Mouse (Mus musculus) midbrain, embryonic 15.5 days (tissue): Measurements from ENCODE around the gene Ica1l. TPM values are rescaled to one million over a fixed set of nuclear protein-coding genes. Genes with fewer than 3 reads are reported as not detected.
"Not testable (repeated sequence)": the region's sequence is repeated elsewhere in the genome, so short reads cannot be mapped to it uniquely, and the experiment has no call there.

Experiments used
- ATAC-seq: fragments of 200-750 bp; cut with Nextera tagmentation; replicated peaks from 2 replicates; pipeline ENCODE4 v1.8.0; 2017; ENCODE audit warnings: moderate TSS enrichment
- H3K27ac ChIP-seq: fragments of 300-500 bp; sonication (generic); 2 replicates; pipeline ENCODE4 v1.5.1; 2015; ENCODE audit warnings: mild to moderate bottlenecking, inconsistent platforms
- H3K27me3 ChIP-seq: fragments of 300-500 bp; sonication (generic); replicated peaks from 2 replicates; pipeline ENCODE4 v1.6.1; 2015; ENCODE audit warnings: inconsistent platforms
- H3K36me3 ChIP-seq: fragments of 300-500 bp; sonication (generic); replicated peaks from 2 replicates; pipeline ENCODE4 v1.6.1; 2015; ENCODE audit warnings: inconsistent platforms
- H3K4me1 ChIP-seq: fragments of 300-500 bp; sonication (generic); 2 replicates; pipeline ENCODE4 v1.6.1; 2015; ENCODE audit warnings: inconsistent platforms
- H3K4me2 ChIP-seq: fragments of 300-500 bp; sonication (generic); 2 replicates; pipeline ENCODE4 v1.6.1; 2015; ENCODE audit warnings: inconsistent platforms, mild to moderate bottlenecking, moderate library complexity
- H3K4me3 ChIP-seq: fragments of 300-500 bp; sonication (generic); 2 replicates; pipeline ENCODE4 v1.5.1; 2015; ENCODE audit warnings: mild to moderate bottlenecking, inconsistent platforms
- H3K9ac ChIP-seq: fragments of 300-500 bp; sonication (generic); 2 replicates; pipeline ENCODE4 v1.6.1; 2015; ENCODE audit warnings: mild to moderate bottlenecking, inconsistent platforms
- H3K9me3 ChIP-seq: fragments of 300-500 bp; sonication (generic); 2 replicates; pipeline ENCODE4 v1.6.1; 2016; ENCODE audit warnings: inconsistent platforms
- WGBS: fragments of 180-500 bp; shearing (Covaris S2); methylation state at CpG from one replicate; pipeline ENCODE4 v1.1.7; 2015; ENCODE audit warnings: mixed read lengths; 5-methylcytosine and 5-hydroxymethylcytosine counted together
- polyA plus RNA-seq: library from polyadenylated mRNA; unstranded; fragments of >200 nt; fragmentation: Nextera tagmentation; extraction: Ambion mirVana; gene quantifications from 2 replicates; pipeline ENCODE4 v1.2.1, GENCODE M21; 2015

Gene Ica1l
- polyA plus RNA-seq = 44.1 and 44.6 TPM in 2 replicates

- ATAC-seq = peak; percentile 94
- H3K27ac ChIP-seq = peak within 1 kb of the TSS; percentile 85
- under 1% methylated on average over 68 of the region's 99 CpGs for WGBS
- H3K9me3 ChIP-seq = no peaks in the 10 kb centered on the region
- H3K4me2 ChIP-seq = peak within 1 kb of the TSS; percentile 86
- H3K4me3 ChIP-seq = peak within 1 kb of the TSS; percentile 69
- no peaks in the 10 kb centered on the region for H3K36me3 ChIP-seq
- H3K4me1 ChIP-seq = peaks cover 2% of the 10 kb centered on the region; the same call in 1 of the 2 replicates
- H3K9ac ChIP-seq = peak within 1 kb of the TSS; percentile 65
- H3K27me3 ChIP-seq = peaks cover 5% of the 10 kb centered on the region; the same call in 1 of the 2 replicates
Measured at GRCm38 (mm10) chr1:60042796-60043469, at the start of gene Ica1l. Gene Ica1l, minus strand, starts transcription at chr1:60043184.

GRCm38 (mm10) chr1:60076411-60076810 lies 33.4 kb upstream of the Ica1l start:
- ATAC-seq = no peak
- H3K27ac ChIP-seq = no peak overlapping the region
- no peaks in the 10 kb centered on the region for H3K27me3 ChIP-seq
- H3K36me3 ChIP-seq = 0 out of 2 replicates have a peak, but pooled peaks cover 10% of the 10 kb centered on the region
- 90% methylated on average over 6 of the region's 6 CpGs for WGBS
- no peak overlapping the region for H3K9ac ChIP-seq
- no peaks in the 10 kb centered on the region for H3K9me3 ChIP-seq
- no peak overlapping the region for H3K4me3 ChIP-seq
- H3K4me2 ChIP-seq = no peak overlapping the region
- H3K4me1 ChIP-seq = no peaks in the 10 kb centered on the region

GRCm38 (mm10) chr1:60075590-60075989 lies 32.6 kb upstream of the Ica1l start:
- no peak overlapping the region for H3K4me2 ChIP-seq
- 87% methylated on average over 3 of the region's 3 CpGs for WGBS
- H3K27me3 ChIP-seq = no peaks in the 10 kb centered on the region
- no peak for ATAC-seq
- no peak overlapping the region for H3K4me3 ChIP-seq
- H3K9me3 ChIP-seq = no peaks in the 10 kb centered on the region
- no peaks in the 10 kb centered on the region for H3K4me1 ChIP-seq
- H3K9ac ChIP-seq = no peak overlapping the region
- 0 out of 2 replicates have a peak, but pooled peaks cover 8% of the 10 kb centered on the region for H3K36me3 ChIP-seq
- H3K27ac ChIP-seq = no peak overlapping the region

GRCm38 (mm10) chr1:60074935-60075334 lies 32.0 kb upstream of the Ica1l start:
- H3K4me3 ChIP-seq = no peak overlapping the region
- no peaks in the 10 kb centered on the region for H3K4me1 ChIP-seq
- no peak overlapping the region for H3K9ac ChIP-seq
- ATAC-seq = no peak
- no peaks in the 10 kb centered on the region for H3K9me3 ChIP-seq
- H3K27ac ChIP-seq = no peak overlapping the region
- 0 out of 2 replicates have a peak, but pooled peaks cover 8% of the 10 kb centered on the region for H3K36me3 ChIP-seq
- WGBS = 87% methylated on average over 2 of the region's 2 CpGs
- H3K4me2 ChIP-seq = no peak overlapping the region
- no peaks in the 10 kb centered on the region for H3K27me3 ChIP-seq

- H3K36me3 ChIP-seq, H3K9ac ChIP-seq, H3K9me3 ChIP-seq, H3K27ac ChIP-seq, H3K27me3 ChIP-seq, ATAC-seq, H3K4me3 ChIP-seq, H3K4me2 ChIP-seq, H3K4me1 ChIP-seq: not testable (repeated sequence)
Measured at GRCm38 (mm10) chr1:60070725-60071124, 27.7 kb upstream of the Ica1l start.

GRCm38 (mm10) chr1:60056310-60056709 lies 13.3 kb upstream of the Ica1l start:
- no peaks in the 10 kb centered on the region for H3K36me3 ChIP-seq
- no peak overlapping the region for H3K4me2 ChIP-seq
- H3K9ac ChIP-seq = no peak overlapping the region
- no peaks in the 10 kb centered on the region for H3K27me3 ChIP-seq
- no peaks in the 10 kb centered on the region for H3K9me3 ChIP-seq
- ATAC-seq = no peak
- no peak overlapping the region for H3K27ac ChIP-seq
- 83% methylated on average over 3 of the region's 3 CpGs for WGBS
- H3K4me3 ChIP-seq = no peak overlapping the region
- no peaks in the 10 kb centered on the region for H3K4me1 ChIP-seq

GRCm38 (mm10) chr1:60054659-60055058 lies 11.7 kb upstream of the Ica1l start:
- Histone ChIP-seq H3K4me1 (no peaks in the 10 kb centered on the region), H3K27me3 (no peaks in the 10 kb centered on the region), H3K27ac (no peak overlapping the region)

GRCm38 (mm10) chr1:60047481-60047880 lies 4.5 kb upstream of the Ica1l start:
- not testable (repeated sequence) for ATAC-seq, H3K27ac ChIP-seq, H3K9ac ChIP-seq, H3K4me3 ChIP-seq, H3K4me2 ChIP-seq, H3K4me1 ChIP-seq, H3K36me3 ChIP-seq, H3K9me3 ChIP-seq, H3K27me3 ChIP-seq
- WGBS = 93% methylated on average over 5 of the region's 5 CpGs

More at GRCm38 (mm10) chr1:60054659-60055058, 11.7 kb upstream of the Ica1l start:
- Histone ChIP-seq H3K9me3 (no peaks in the 10 kb centered on the region), H3K4me3 (no peak overlapping the region), H3K9ac (no peak overlapping the region), H3K36me3 (no peaks in the 10 kb centered on the region), H3K4me2 (no peak overlapping the region)
- WGBS = 40% methylated on average over 3 of the region's 3 CpGs
- ATAC-seq = no peak

- no peak overlapping the region for H3K4me3 ChIP-seq
- 91% methylated on average over 1 of the region's 1 CpGs for WGBS
- no peaks in the 10 kb centered on the region for H3K9me3 ChIP-seq
- peaks cover 2% of the 10 kb centered on the region; the same call in 1 of the 2 replicates for H3K4me1 ChIP-seq
- H3K27me3 ChIP-seq = peaks cover 5% of the 10 kb centered on the region; the same call in 1 of the 2 replicates
- no peaks in the 10 kb centered on the region for H3K36me3 ChIP-seq
- no peak for ATAC-seq
- H3K9ac ChIP-seq = no peak overlapping the region
- H3K4me2 ChIP-seq = no peak overlapping the region
- no peak overlapping the region for H3K27ac ChIP-seq
Measured at GRCm38 (mm10) chr1:60044595-60044994, 1.6 kb upstream of the Ica1l start.

GRCm38 (mm10) chr1:60042398-60042795 lies 587 bp downstream of the Ica1l start:
- Histone ChIP-seq H3K4me3 (peak overlapping the region; percentile 69), H3K36me3 (no peaks in the 10 kb centered on the region), H3K9me3 (no peaks in the 10 kb centered on the region), H3K4me2 (peak overlapping the region; percentile 86), H3K27me3 (peaks cover 5% of the 10 kb centered on the region; the same call in 1 of the 2 replicates), H3K27ac (peak overlapping the region; percentile 85), H3K4me1 (peaks cover 2% of the 10 kb centered on the region; the same call in 1 of the 2 replicates), H3K9ac (peak overlapping the region; percentile 65)
- peak; percentile 70 for ATAC-seq
- WGBS = 3% methylated on average over 19 of the region's 19 CpGs

- no peak overlapping the region for H3K4me3 ChIP-seq
- ATAC-seq = no peak
Measured at GRCm38 (mm10) chr1:60035044-60035443, 7.9 kb downstream of the Ica1l start.

GRCm38 (mm10) chr1:60017031-60017469 lies 25.9 kb downstream of the Ica1l start:
- Histone ChIP-seq H3K4me3 (no peak overlapping the region), H3K36me3 (peaks cover 3% of the 10 kb centered on the region; the same call in 1 of the 2 replicates), H3K27me3 (no peaks in the 10 kb centered on the region), H3K4me2 (no peak overlapping the region), H3K9ac (no peak overlapping the region), H3K9me3 (no peaks in the 10 kb centered on the region), H3K27ac (no peak overlapping the region), H3K4me1 (no peaks in the 10 kb centered on the region)
- no peak for ATAC-seq
- WGBS = 82% methylated on average over 1 of the region's 1 CpGs

More at GRCm38 (mm10) chr1:60035044-60035443, 7.9 kb downstream of the Ica1l start:
- Histone ChIP-seq H3K36me3 (no peaks in the 10 kb centered on the region), H3K27me3 (no peaks in the 10 kb centered on the region), H3K9me3 (no peaks in the 10 kb centered on the region), H3K4me1 (no peaks in the 10 kb centered on the region), H3K27ac (no peak overlapping the region), H3K4me2 (no peak overlapping the region), H3K9ac (no peak overlapping the region)
- 96% methylated on average over 2 of the region's 2 CpGs for WGBS

GRCm38 (mm10) chr1:60016136-60016611 lies 26.8 kb downstream of the Ica1l start:
- Histone ChIP-seq H3K4me3 (no peak overlapping the region), H3K36me3 (peaks cover 3% of the 10 kb centered on the region; the same call in 1 of the 2 replicates), H3K27me3 (no peaks in the 10 kb centered on the region), H3K4me2 (no peak overlapping the region), H3K4me1 (no peaks in the 10 kb centered on the region), H3K9me3 (no peaks in the 10 kb centered on the region), H3K9ac (no peak overlapping the region), H3K27ac (no peak overlapping the region)
- WGBS = 78% methylated on average over 5 of the region's 5 CpGs
- ATAC-seq = no peak
